Mouse (Mus musculus) embryo, embryonic 10.5 days (tissue): ENCODE results near the gene Bag6.

Source experiments
- DNase-seq: peaks from one replicate; pipeline ENCODE4 v3.0.0-alpha.2; 2015; ENCODE audit warnings: low spot score

The Bag6 gene

DNA sequence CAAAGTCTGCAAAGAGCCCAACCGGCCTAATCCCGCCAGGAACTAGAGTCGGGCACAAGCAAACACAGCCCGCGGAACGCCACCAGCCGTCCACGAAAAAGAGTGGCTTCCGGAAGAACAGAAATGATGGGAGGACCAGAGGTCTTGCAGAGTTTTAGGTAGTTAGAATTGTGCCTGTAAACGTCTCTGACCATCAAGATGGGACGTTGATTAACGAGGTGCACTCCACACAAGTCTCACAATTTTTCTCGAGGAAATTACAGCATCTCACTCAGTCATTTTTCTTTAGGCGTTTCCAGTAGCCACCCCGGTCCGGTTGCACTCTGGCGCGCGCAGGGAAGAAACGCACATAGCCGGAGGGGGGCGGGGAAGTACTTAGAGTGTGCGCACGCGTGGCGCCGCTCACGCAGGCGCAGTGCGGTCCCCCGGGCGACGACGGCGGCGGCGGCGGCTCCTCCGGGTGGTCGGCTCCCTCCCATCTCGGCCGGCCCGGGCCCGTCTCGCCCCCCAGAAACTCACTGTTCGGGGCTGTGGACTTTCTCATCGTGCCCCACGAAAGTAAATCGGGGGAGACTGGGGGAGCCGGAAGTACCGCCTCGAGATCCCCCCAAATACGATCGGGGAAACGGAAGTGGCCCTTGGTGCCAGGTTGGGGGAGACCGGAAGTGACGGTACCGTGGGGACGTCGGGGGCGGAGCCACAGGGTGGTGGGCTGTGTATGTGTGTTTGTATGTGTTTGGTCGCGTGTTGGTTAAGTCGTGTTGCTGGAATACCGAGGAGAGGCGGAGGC is at the start of gene Bag6:
Gene Bag6, plus strand, starts transcription at position 378 of the 790 bp plus-strand sequence.
- DNase-seq: peak; percentile 97

- DNase-seq: no peak
Observed at GRCm38 (mm10) chr17:35085208-35085865, 49.6 kb upstream of the Bag6 start, which contains the start of gene Ly6g6f. Gene Ly6g6f (minus strand): TSS chr17:35085610.

GRCm38 (mm10) chr17:35088151-35088550 is 46.8 kb upstream of the Bag6 start:
- DNase-seq: no peak

DNA sequence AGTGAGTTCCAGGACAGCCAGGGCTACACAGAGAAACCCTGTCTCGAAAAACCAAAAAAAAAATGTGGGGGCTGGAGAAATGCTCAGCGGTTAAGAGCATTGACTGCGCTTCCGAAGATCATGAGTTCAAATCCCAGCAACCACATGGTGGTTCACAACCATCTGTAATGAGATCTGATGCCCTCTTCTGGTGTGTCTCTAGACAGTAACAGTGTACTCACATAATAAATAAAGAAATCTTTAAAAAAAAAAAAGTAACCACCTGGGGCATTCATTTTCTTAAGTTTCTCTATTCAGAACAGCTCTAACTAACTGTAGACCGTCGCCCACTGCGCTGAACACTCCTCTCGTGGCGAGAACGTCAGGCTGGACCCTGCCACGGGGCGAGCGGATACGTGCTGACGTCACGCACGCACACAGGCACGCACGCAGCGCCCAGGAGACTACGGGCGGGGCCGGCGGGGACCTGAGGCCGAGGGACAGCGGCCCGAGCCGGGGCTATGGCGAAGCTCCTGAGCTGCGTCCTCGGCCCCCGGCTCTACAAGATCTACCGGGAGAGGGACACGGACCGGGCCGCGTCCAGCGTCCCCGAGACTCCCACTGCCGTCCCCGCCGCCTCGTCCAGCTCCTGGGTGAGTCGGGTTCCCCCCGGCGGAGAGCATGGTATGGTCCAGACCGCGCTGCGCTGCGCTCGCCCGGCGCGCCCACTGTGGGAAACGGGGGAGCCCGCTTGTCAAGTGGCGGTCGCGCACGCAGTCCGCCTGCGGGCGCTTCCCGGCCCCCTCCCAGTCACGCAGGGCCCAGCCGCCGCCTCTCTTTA is 45.9 kb upstream of the Bag6 start, which contains the start of gene Abhd16a:
Gene Abhd16a, plus strand, starts transcription at position 439 of the 820 bp plus-strand sequence.
- DNase-seq: peak; percentile 96

GRCm38 (mm10) chr17:35090166-35090932 is 44.6 kb upstream of the Bag6 start:
- no peak for DNase-seq

GRCm38 (mm10) chr17:35092403-35093198 is 42.4 kb upstream of the Bag6 start:
- DNase-seq: no peak

GRCm38 (mm10) chr17:35094475-35095365 is 40.3 kb upstream of the Bag6 start:
- no peak for DNase-seq

GRCm38 (mm10) chr17:35096597-35096996 is 38.4 kb upstream of the Bag6 start:
- DNase-seq: no peak

DNA sequence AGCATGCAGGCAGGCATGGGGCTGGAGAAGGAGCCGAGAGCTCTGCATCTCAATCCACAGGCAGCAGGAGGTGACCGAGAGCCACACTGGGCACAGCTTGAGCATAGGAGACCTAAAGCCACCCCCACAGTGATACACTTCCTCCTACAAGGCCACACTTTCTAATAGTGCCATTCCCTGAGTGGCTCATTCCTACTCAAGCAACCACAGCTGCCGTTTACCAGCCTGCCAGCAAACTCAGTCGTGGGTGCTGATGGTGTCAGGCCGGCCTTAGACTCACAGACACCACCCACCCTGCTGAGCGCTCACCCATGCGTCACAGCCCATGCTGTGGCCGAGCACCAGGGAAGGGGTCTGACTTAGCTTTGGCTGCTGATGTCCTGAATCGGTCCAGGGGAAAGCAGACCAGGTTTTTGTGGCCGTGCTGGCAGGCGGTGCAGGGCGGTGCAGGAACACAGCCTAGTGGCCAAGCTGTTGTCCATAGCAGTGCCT is 37.8 kb upstream of the Bag6 start:
- no peak for DNase-seq

DNA sequence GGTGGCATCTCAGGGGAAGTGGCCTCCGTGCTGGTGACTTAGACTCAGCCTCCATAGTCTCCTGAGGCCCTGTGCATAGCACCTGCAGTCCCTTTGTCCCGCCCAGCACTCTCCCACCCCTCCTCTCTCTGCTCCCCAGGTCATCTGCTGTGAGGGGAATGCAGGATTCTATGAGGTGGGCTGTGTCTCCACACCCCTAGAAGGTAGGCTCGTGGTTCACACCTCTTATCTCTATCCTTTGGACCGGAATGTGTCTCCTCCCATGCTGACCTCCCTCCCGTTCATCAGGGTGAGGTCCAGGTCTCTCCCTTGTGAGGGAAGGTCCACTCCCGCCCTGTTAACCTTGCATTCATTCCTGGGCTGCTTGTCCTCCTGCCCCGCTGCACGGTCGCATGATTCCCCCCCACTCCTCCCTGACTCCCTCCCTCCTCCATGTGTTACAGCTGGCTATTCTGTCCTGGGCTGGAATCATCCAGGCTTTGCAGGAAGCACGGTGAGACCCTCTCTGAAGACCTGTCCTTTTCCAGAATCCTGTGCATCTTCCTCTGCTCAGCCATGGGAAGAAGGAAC is 34.7 kb upstream of the Bag6 start:
- no peak for DNase-seq

GRCm38 (mm10) chr17:35101161-35101560 is 33.8 kb upstream of the Bag6 start:
- DNase-seq: no peak

DNA sequence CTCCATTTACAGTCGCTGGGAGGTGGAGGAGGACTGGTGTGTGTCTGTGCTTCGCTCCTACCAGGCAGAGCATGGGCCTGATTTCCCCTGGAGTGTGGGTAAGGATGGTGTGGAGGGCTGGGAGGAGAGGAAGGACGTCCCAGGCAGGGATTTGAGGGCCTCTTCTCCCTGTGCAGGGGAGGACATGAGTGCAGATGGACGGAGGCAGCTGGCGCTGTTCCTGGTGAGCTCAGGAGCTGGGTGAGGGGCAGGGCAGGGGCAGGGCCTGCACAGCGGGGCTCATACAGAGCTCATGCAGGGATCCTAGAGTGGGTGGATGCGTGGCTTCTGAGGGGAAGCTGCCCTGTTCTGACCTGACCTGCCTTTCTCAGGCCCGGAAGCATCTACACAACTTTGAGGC is 32.7 kb upstream of the Bag6 start:
- no peak for DNase-seq

GRCm38 (mm10) chr17:35103221-35103690 is 31.7 kb upstream of the Bag6 start:
- DNase-seq: no peak

- DNase-seq: no peak
Observed at GRCm38 (mm10) chr17:35104079-35104478, 30.9 kb upstream of the Bag6 start.

- no peak for DNase-seq
Observed at GRCm38 (mm10) chr17:35104754-35105153, 30.2 kb upstream of the Bag6 start.

DNA sequence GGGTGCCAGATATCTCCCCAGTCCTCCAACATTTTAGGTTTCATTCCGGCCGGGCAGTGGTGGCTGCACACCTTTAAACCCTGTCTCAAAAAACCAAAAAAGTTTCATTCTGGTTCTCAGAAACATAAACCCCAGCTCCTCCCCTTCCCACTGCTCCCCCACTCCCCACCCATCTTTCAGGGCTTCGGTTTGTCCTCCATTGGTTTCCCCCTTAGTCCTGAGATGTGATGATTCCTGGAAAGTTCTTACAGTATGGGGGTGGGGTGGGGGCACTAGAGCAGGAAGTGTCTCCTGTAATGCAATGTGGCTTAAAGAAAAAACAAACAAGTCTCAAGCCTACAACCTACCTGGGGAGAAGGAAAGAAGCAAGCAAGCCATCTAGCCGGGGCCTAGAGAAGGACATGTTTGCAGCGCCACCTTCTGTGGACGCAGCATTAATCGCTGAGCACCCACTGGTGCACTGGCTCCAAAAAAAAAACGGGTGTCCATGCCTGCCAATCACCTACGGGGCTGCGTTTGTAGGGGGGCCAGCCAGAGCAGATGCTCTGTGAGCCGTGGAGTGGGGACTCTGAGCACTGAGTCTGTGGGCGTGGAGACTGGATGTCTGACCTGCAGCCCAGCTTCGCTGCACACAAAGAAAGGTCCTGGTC is 29.1 kb upstream of the Bag6 start:
- peak; percentile 62 for DNase-seq

DNA sequence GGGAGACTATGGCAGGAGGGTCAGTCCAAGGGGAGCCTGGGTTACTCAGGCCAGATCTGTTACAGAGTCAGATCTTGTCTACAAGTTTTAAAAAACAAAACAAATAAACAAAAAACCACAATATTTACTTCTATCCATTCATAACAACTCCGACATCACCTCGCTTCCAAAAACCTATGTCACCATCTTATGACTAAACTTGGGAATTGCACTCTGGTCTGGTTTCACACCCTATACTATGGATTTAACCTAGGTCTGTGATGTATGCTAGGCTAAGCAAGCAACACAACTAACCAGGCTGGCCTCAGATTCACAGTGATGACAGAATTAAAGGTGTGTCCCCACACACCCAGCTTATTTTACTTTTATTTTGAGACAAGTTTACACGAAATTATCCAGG is 28.5 kb upstream of the Bag6 start:
- no peak for DNase-seq

DNA sequence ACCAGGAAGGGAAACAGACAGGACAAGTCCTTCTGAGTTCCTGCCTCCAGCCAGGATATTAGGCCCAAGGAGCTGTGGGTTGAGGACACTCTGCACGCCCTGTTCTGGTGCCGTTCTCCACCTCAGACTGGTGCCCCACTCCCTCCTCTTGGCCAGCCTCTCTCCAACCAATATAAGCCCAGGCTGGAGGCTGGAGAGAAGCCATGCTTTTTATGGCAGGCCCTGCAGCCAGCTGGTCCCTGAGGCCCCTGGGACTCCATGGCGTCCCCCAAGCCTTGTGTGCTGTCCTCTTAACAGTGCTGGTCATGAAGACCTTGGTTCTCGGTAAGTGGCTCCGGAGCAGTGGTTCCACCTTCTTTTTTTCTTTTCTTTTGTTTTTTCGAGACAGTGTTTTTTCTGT is 26.9 kb upstream of the Bag6 start, which contains the start of gene Ly6g5c:
Gene Ly6g5c, plus strand, starts transcription at position 183 of the 400 bp plus-strand sequence.
- no peak for DNase-seq

GRCm38 (mm10) chr17:35111774-35112173 is 23.2 kb upstream of the Bag6 start:
- no peak for DNase-seq
